Mouse (Mus musculus) cerebellum, adult 2 months (tissue): ENCODE results near the gene Ccr4.

Source experiments
- CTCF ChIP-seq: fragments of 200-500 bp; IDR thresholded peaks from 2 replicates; pipeline ENCODE4 v1.5.1; 2011; ENCODE audit warnings: low read depth, mild to moderate bottlenecking, control low read depth, low read length, moderate library complexity, borderline replicate concordance; ENCODE audit not compliant: insufficient read depth
- POLR2A ChIP-seq: fragments of 200-500 bp; IDR thresholded peaks from 2 replicates; pipeline ENCODE4 v1.6.1; 2011; ENCODE audit warnings: low read length, control low read depth, borderline replicate concordance; ENCODE audit not compliant: insufficient read depth

DNA sequence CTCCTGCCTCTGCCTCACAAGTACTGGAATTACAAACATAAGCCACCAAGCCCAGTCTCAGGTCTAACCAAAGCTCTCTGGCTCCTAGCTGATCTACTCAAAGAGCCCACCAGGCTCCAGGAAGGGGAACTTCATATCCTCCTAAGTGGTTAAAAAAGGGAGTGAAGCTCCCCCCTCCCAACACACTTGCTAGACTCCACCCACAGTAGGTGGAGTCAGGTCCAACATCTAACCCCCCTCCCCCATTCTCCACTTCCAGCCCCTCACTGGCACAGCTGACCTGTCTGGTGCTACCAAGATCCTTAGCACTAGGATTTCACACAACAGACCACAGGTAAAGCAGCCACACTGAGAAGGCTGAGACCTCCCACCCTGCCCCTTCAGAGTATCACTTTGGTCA lies 49.1 kb upstream of the Ccr4 start:
- no peak for TF ChIP-seq CTCF
- TF ChIP-seq POLR2A = no peak
